Mouse (Mus musculus): ENCODE measurements around the gene Plcg2.
A peak's percentile ranks its signal among the peaks of the same experiment; 100 is the strongest.

Gene Plcg2

DNA sequence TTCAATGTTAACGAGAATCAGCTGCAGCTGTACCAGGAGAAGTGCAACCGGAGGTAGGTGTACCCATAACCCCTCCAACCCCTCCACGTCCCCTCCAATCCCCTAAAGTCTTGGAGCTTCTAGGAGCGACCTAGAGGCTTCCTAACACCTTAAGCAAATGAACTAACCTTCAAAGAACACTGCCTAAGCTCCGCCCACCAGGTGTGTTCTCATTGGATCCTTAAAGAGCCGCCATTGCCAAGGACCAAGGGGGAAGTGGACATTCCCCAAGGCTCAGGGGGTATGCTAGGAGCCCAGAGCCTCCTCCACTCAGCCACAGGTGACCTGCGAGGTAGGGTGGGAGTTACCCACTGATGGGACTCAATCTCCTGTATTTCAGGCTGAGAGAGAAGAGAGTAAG lies 136.3 kb downstream of the Plcg2 start:
- DNase-seq (ENCODE audit: low spot score), result no peak

DNA sequence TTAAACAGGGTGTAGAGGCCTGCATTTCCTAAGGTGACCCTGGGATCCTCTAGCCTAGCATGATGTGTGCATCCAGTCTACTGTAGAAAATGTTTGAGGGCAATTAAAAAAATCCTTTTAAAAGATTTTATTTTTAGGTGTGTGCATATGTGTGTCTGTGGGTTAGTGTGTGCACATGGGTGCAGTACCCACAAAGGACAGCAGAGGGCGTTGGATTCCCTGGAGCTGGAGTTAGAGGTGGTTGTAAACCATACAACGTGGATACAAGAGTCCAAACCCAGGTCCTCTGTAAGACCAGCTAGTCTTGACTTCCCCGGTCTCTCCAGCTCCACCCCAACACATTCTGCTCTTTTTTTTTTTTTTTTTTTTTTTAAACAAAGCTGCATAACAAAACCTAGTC lies 139.4 kb downstream of the Plcg2 start:
- DNase-seq (ENCODE audit: low spot score), result no peak

DNA sequence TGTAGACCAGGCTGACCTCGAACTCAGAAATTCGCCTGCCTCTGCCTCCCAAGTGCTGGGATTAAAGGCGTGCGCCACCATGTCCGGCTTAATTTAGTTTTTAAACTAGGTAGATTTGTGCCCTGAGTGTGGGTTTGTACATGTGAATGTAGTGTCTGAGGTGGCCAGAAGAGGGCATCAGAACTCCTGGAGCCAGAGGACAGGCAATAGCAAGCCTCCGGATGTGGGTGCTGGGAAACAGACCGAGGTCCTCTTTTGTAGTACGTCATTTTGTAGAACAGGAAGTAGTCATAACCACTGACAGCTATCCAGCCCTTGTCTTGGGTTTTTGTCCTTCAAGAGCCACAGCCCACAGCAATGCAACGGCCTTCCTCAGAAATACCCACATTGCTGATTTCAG lies 141.5 kb downstream of the Plcg2 start:
- DNase-seq (ENCODE audit: low spot score), result no peak

DNA sequence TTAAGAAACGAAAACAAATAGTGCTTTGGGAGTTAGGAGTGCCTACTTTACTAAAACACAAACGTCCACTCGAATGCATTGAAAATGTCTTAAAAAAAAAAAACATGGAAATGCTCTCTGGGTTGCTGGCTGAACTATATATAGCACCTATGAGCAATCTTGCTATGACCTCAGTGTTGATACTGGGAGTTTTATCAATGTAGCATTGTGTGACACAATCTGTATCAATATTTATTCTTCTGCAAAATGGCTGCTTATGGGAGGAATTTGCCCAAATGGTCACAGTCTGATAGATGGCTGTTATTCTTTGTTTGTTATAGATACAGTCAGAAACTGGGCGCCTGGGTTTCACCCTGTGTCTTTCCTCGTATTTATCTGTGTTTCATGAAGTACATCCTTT lies 147.4 kb downstream of the Plcg2 start:
- DNase-seq (ENCODE audit: low spot score), result no peak

DNA sequence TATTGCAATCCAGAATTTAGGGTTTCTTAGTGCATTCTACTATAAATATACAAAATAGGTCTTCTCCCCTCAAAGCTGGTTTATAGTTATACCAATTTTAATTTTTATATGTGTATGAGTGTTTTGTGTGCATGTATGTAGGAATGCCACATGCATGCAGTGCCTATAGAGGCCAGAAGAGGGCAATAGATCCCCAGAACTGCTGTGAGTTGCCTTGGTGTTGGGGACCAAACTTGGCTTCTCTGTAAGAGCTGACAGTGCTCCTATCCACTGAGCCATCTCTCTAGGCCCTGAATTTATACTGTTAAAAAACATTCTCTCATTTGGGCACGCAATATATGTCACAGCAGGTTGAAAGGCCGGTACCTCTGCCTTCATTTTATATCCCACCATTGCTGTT lies 147.9 kb downstream of the Plcg2 start:
- DNase-seq (ENCODE audit: low spot score), result peak; percentile 37

DNA sequence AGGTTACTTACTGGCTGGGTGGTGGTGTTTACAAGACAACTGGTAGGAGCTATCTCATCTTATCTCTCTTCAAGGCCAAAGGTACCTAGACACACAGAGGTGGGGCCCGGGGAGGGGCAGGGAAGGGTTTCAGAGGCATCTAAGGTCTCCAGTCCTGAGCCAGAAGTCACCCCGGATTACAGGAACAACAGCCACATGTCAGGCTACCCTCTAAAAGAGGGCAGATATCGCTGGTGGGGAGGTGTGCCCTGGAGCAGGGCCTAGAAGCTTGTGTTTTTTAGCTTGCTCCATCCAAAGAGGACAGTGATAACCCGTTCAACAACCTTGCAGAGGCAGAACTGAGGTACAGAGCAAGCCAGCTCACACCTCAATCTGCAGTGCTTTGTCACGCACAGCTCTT lies 148.3 kb downstream of the Plcg2 start:
- DNase-seq (ENCODE audit: low spot score), result no peak

DNA sequence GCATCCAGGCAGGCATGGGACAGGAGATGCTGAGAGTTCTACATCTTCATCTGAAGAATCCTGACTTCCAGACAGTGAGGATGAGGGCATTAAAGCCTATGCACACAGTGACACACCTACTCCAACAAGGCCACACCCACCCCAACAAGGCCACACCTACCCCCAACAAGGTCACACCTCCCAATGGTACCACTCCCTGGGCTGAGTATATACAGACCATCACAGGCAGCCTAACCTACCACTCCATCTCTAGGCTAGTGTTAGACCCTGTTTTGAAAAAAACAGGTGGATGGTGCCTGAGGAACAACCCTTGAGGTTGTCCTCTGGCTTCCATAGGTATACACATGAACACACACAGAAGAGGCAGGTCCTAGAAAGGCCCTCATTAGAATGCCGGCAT lies 154.2 kb downstream of the Plcg2 start:
- no peak for DNase-seq (ENCODE audit: low spot score)

DNA sequence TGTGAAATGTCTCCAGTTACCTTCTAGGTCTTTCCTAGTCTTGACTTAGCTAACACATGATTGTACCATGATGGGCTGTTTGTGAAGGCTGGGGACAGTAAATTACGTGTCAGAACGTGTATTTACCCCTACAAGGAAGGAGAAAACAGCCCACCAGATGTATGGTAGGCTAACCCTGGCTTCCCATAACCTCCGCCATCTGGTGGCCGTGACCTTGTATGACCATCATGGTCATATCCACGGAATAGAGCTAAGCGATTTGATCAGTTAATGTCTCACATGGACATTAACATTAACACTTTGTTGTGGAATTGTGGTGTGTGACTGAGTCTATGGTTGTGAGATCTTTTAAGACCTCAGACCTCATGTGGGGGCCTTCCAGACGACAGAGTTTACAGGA lies 160.9 kb downstream of the Plcg2 start:
- no peak for DNase-seq (ENCODE audit: low spot score)

DNA sequence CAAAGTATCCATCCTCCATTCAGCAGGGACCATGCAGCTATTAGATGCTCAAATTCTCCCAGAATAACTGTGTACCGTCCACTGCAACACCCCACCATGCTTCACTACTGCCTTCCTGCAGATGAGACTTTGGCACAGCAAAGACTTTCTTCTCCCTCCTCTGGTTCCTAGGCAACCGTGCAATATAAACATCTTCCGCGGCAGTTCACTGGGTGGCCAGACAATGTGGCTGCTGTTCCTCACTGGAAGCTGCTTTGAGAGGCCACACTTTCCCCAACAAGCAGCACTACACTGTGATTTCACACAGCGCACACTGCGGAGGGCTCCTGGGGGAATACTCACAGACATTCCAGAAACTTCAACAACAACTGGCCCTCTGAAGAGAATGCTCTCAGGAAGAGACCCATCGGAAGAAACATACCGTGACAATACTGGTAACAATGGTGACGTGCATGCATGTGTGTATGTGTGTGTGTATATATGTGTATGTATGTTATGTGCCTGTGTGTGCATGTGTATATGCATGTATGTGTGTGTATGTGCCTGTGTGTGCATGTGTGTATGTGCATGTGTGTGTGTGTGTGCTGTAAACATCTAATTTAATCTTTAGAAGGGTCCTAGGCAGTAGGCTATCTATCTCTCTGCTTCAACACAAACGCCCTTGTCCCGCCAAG lies 162.4 kb downstream of the Plcg2 start:
- DNase-seq (ENCODE audit: low spot score), result peak; percentile 16

DNA sequence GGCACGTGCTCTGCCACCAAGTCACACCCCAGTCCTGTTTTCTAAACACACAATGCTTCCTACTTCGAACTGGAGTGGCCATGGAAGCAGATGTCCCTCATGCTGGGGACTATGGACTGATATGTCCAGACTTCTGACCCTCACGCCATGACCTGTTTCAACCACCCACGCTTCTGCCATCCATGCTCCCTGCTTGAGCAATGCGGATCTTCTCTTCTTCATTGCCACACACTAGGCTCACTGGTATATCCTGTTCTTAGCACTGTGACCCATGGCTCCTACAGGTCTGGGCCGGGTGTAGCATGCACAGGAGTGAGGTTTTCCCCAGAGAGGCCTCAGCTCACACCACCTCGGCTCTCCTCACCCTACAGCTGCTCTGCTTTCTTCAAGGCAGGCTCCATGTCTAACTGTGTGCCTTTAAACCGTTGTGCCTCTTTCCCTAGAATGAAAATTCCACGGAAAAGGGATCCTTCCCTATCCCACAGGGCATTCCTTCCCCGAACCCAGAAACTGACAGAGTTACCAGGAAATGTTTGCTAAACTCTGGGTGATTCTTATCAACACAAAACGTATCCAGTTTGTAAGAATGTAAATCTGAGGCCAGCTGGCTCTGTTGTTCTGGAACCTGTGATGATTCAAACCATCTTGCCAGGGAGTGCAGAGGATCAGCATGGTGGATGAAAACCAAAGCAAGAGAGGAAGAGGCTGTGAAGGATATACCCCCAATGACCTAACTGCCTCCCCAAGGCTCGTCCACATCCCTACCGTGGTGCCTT lies 169.4 kb downstream of the Plcg2 start:
- DNase-seq (ENCODE audit: low spot score), result no peak

DNA sequence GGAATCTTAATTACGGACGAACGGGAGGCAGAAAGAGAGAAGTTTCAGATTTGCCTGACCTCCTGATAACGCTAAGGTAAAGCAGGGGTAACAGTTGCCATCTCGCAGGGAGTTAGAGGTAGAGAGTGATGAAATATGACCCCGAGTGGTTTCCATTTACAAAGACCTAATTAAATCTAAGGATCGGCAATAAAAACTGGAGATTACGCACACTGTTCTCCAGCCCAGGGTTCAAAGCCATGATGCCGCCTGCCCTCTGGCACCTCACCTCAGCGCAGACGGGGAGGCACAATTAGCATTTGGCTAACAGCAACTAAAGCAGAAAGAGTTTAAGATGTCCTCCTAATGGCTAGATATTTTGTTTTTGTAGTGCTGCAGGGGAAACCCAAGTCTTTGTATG lies 172.4 kb downstream of the Plcg2 start:
- no peak for DNase-seq (ENCODE audit: low spot score)

DNA sequence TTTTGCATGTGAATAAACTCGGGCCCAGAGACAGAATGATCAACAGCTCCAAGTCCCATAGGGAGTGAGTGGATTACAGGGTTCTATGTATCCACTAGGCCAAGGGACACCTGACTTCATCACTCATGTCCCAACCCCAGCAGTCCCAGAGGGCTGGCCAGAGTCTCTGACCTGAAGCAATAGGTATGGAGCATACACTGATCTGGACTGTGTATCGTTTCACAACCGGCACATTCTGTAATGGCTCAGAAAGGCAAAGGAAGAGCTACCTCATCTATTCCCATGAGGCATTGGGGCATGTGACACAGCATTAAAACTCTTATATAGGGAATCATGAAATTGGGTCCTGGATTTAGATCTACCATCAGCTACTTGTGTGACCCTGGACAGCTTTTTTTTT lies 174.5 kb downstream of the Plcg2 start:
- no peak for DNase-seq (ENCODE audit: low spot score)

DNA sequence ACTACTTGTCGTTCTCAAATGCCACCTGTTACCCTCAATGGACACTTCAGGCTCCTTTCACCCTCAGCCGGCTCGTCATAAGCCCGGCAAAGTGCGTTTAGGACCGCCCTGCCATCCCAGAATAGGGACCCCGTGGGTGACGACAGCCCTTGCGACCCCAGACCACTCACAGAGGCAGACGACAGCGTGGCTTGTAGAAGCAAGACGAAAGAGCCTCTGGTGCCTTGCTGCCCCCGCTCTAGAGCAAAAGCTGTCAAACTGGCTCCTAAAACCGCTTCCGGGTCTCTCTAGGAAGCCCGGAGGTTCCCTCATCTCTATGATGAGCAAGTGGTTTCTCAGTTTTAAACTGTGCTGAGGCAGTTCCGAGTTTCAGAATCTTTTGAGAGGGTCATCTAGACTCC lies 175.3 kb downstream of the Plcg2 start, which contains the start of gene Sdr42e1:
Gene Sdr42e1 (minus strand): TSS at position 260 of the 401 bp plus-strand sequence.
- peak; percentile 49 for DNase-seq (ENCODE audit: low spot score)

DNA sequence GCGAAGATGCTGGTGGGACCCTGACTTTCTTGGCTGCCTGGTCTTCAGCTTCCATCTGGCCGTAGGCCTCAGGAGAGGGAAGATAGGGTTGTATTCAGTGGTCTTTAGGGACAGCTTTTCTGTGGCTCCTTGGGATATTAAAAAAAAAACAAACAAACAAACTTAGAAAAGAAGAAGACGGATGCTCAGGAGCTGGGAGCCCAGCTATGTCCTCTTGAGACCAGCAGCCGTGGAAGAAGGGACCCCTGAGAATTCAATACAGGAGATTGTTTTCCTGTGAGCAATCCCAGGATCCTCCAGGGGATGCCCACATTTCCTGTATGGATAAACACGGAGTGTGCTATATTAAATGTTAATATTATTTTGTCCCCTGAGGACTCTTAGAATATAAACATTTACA lies 177.1 kb downstream of the Plcg2 start:
- DNase-seq (ENCODE audit: low spot score), result no peak

DNA sequence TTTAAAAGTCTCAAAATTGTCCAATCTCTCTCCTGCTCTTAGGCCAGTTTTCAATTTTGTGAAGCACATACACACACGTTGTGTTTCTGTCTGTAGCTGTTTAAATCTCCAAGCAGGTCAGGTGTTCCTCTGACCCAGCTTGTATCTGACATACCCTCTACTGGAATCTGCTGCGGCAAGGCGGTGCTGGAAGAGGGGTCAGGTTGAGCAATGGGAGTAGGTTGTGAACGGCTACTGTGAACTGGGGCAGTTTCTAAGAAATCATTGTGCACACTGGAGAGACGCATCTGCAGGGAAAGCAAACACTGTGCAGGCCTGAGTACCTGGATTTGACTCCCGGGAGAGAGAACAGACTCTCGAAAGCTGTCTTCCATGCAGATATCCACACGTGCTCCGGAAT lies 178.4 kb downstream of the Plcg2 start:
- no peak for DNase-seq (ENCODE audit: low spot score)

DNA sequence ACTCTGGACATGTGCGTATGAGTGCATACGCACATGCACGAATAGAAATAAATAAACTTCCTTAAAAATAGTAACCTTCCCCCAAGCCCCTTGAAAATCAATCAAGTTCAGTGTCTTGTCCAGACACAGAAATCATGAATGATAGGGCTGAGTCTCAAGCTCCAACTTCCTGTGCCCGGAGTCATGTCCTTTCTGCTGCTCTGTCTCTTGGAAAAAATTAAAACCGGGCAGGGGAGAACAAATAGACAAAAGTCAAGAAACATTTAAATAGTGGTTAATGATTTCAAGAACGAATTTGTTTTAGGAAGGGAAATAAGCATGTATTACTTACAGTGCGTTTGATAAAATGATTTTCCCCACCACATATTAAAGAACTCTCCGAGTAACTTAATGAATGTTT lies 178.9 kb downstream of the Plcg2 start:
- DNase-seq (ENCODE audit: low spot score), result no peak

DNA sequence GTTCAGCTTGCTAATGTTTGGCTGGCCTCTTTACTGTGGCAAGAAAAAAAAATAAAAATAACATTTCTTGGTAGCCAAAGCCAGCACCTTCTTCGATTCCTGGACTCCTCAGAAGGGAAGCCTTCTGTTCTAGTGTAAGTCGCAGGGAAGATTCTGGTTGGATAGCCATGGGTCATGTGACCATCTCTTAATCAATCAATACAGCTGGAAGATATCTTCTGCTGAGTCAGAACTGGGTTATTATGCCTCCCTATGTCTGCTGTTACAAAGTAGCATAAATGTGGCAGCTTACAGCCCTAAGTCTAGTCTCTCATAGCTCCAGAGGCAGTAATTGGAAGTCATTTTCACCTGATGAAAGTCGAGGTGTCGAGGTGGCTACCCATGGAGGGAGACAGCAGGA lies 180.6 kb downstream of the Plcg2 start:
- DNase-seq (ENCODE audit: low spot score), result no peak

DNA sequence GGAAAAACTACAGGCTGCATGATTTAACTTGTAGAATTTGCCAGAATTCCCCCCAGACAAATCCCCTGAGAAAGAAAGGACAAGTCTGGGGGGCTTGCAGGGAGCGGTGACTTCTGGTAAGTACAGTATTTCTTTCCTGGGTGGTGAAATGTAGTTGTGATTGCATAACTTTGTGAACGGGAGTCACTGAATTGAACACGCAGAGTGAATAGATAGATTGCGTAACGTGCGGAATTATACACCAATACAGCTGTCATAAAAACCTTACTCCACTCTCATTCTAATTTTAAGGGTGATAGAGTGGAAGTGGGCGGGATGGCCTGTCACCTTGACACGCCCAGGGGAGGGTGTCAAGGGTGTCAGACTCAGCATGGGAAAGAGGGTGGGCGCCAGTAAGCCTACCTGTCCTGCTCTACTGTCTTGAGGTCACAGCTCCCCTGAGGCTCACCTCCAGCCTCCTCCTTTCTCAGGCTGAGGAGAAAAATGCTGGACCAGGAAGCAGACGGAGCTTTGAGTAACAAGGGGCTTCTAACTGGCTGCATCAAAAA lies 185.9 kb downstream of the Plcg2 start:
- DNase-seq (ENCODE audit: low spot score), result no peak

DNA sequence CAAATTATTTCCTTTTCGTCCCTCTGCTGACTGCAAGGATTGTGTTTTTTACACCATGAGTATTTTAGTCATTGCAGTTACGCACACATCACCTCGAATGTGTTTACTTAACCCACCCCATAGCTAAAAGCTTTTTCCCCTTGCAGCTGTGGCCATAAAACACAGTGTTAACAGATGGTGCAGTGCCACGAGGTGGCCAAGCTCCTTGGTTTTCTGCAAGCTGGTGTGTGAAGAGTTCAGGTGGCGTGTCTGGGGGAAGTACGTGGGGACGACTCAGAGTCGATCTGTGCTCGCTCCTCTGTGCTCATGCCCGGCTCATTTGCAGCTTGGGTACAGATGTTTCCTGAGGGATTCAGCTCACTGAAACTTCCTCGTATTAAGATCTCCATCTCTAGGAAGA lies 186.4 kb downstream of the Plcg2 start:
- no peak for DNase-seq (ENCODE audit: low spot score)

All from ovary, postnatal 14 days (tissue).